ENCODE assay signal across 13 mouse cellular contexts in the genomic region with DNA sequence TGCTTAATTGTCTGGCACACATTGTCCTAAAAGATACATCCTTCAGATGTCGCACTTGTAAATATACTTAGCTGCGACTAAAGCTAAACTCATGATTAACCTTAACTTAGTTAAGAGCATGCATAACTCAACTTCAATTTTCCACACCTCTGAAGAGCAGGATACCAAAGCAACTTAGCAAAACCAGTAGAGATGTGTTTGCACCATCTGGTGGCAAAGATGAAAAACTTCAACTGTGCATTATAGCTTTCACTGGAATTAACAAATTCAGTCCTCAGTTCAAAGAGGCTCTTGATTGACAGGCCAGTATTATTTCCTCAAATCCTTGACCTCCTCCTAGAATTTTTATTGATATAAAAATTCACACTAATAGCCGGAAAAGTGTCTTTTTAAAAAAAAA. TPM values are rescaled to one million over a fixed set of nuclear protein-coding genes. Genes with fewer than 3 reads are reported as not detected.
DNase-seq lines count a peak whose midpoint lies in the region; ATAC-seq lines count a peak whose summit lies in the region.
"Had no signal": no experiment of that assay in that cellular context is flagged by ENCODE, and none has a peak within 500 bp of the region (broad histone marks: within the 10 kb centered on the region; RNA-seq: fewer than 3 reads in every experiment).

No protein-coding gene starts in this region.

- ATAC-seq in embryonic facial prominence, embryonic 11.5 days (replicated peaks; ENCODE audit: insufficient number of reproducible peaks, low FRiP score, low TSS enrichment, low read depth): no peak
- ATAC-seq in neural tube, embryonic 14.5 days (ENCODE audit: low read depth): peak; percentile 47; the same call in 1 of the 2 replicates
- peak; percentile 48 for ATAC-seq in forebrain, embryonic 13.5 days
- ATAC-seq in erythroid progenitor cell, adult 5-6 weeks (replicated peaks; ENCODE audit: low FRiP score, poor library complexity, severe bottlenecking): no peak

- H3K9me3 ChIP-seq in embryonic facial prominence, embryonic 11.5 days (replicated peaks; ENCODE audit: control insufficient read depth, low read length): no peaks in the 10 kb centered on the region
- no peaks in the 10 kb centered on the region for H3K9me3 ChIP-seq in embryonic facial prominence, embryonic 10.5 days
- H3K9me3 ChIP-seq in neural tube, embryonic 14.5 days (ENCODE audit: control insufficient read depth, low read length): no peaks in the 10 kb centered on the region
- H3K9me3 ChIP-seq in forebrain, embryonic 13.5 days (replicated peaks): no peaks in the 10 kb centered on the region

- WGBS in embryonic facial prominence, embryonic 11.5 days: 83% methylated on average over 3 of the region's 3 CpGs
- WGBS in embryonic facial prominence, embryonic 10.5 days: 80% methylated on average over 3 of the region's 3 CpGs
- WGBS in neural tube, embryonic 14.5 days: 83% methylated on average over 3 of the region's 3 CpGs
- WGBS in forebrain, embryonic 13.5 days: 84% methylated on average over 3 of the region's 3 CpGs

- H3K27me3 ChIP-seq in embryonic facial prominence, embryonic 11.5 days (ENCODE audit: control insufficient read depth, insufficient read depth, low read length): no peaks in the 10 kb centered on the region
- no peaks in the 10 kb centered on the region for H3K27me3 ChIP-seq in embryonic facial prominence, embryonic 10.5 days (replicated peaks; ENCODE audit: low read depth, poor library complexity, severe bottlenecking)
- H3K27me3 ChIP-seq in neural tube, embryonic 14.5 days (ENCODE audit: control insufficient read depth, insufficient read depth, low read length): no peaks in the 10 kb centered on the region
- no peaks in the 10 kb centered on the region for H3K27me3 ChIP-seq in forebrain, embryonic 13.5 days
- H3K27me3 ChIP-seq: megakaryocyte, embryonic 14.5 days had no signal

- no peak overlapping the region for H3K27ac ChIP-seq in embryonic facial prominence, embryonic 11.5 days (replicated peaks; ENCODE audit: low read depth, low read length)
- no peak overlapping the region for H3K27ac ChIP-seq in embryonic facial prominence, embryonic 10.5 days (replicated peaks)
- H3K27ac ChIP-seq in neural tube, embryonic 14.5 days (ENCODE audit: low read depth, low read length): no peak overlapping the region
- no peak overlapping the region for H3K27ac ChIP-seq in forebrain, embryonic 13.5 days

- no peaks in the 10 kb centered on the region for H3K4me1 ChIP-seq in embryonic facial prominence, embryonic 11.5 days (ENCODE audit: control insufficient read depth, insufficient read depth, low read length)
- no peaks in the 10 kb centered on the region for H3K4me1 ChIP-seq in embryonic facial prominence, embryonic 10.5 days
- H3K4me1 ChIP-seq in neural tube, embryonic 14.5 days (ENCODE audit: control insufficient read depth, insufficient read depth, low read length): no peaks in the 10 kb centered on the region
- H3K4me1 ChIP-seq in forebrain, embryonic 13.5 days: no peaks in the 10 kb centered on the region
- H3K4me1 ChIP-seq: megakaryocyte, embryonic 14.5 days had no signal

- H3K9ac ChIP-seq in embryonic facial prominence, embryonic 11.5 days (replicated peaks; ENCODE audit: low read length): no peak overlapping the region
- no peak overlapping the region for H3K9ac ChIP-seq in neural tube, embryonic 14.5 days (replicated peaks; ENCODE audit: low read depth, low read length)
- H3K9ac ChIP-seq in forebrain, embryonic 13.5 days: no peak overlapping the region

- H3K36me3 ChIP-seq in embryonic facial prominence, embryonic 11.5 days (replicated peaks; ENCODE audit: control insufficient read depth, insufficient read depth, low read depth, low read length): no peaks in the 10 kb centered on the region
- H3K36me3 ChIP-seq in embryonic facial prominence, embryonic 10.5 days (replicated peaks): no peaks in the 10 kb centered on the region
- H3K36me3 ChIP-seq in neural tube, embryonic 14.5 days (ENCODE audit: control insufficient read depth, insufficient read depth, low read length): no peaks in the 10 kb centered on the region
- no peaks in the 10 kb centered on the region for H3K36me3 ChIP-seq in forebrain, embryonic 13.5 days (ENCODE audit: poor library complexity, severe bottlenecking)

- H3K4me2 ChIP-seq in embryonic facial prominence, embryonic 11.5 days (ENCODE audit: low read depth, low read length): no peak overlapping the region
- H3K4me2 ChIP-seq in neural tube, embryonic 14.5 days (ENCODE audit: low read depth, low read length): no peak overlapping the region
- no peak overlapping the region for H3K4me2 ChIP-seq in forebrain, embryonic 13.5 days

- peak; percentile 18 for DNase-seq in embryonic facial prominence, embryonic 11.5 days (ENCODE audit: low spot score)
- DNase-seq in embryonic facial prominence, embryonic 10.5 days (ENCODE audit: low spot score): no peak
- no peak for DNase-seq in neural tube, embryonic 10.5 days (ENCODE audit: extremely low spot score, low spot score)
- DNase-seq in retina, postnatal 1 day: peak; percentile 12
- no peak for DNase-seq in ovary, postnatal 10 days (ENCODE audit: low spot score)
- DNase-seq: kidney, postnatal 10 days; thymus, adult 2 months had no signal

- H3K4me3 ChIP-seq in embryonic facial prominence, embryonic 11.5 days (ENCODE audit: low read depth, low read length): no peak overlapping the region
- H3K4me3 ChIP-seq in embryonic facial prominence, embryonic 10.5 days: no peak overlapping the region
- no peak overlapping the region for H3K4me3 ChIP-seq in neural tube, embryonic 14.5 days (ENCODE audit: low read depth, low read length)
- H3K4me3 ChIP-seq in forebrain, embryonic 13.5 days: no peak overlapping the region
- H3K4me3 ChIP-seq: megakaryocyte, embryonic 14.5 days had no signal

RNA-seq across cellular contexts. Expression of gene Olfr1370, which starts 39.7 kb away (rescaled TPM):
- not detected in 2 replicates for polyA plus RNA-seq in embryonic facial prominence, embryonic 11.5 days (2014; fragmentation: Nextera tagmentation; extraction: Ambion mirVana)
- polyA plus RNA-seq in embryonic facial prominence, embryonic 10.5 days (2016; fragmentation: Nextera tagmentation; extraction: Ambion mirVana): not detected in 2 replicates
- not detected in 2 replicates for polyA plus RNA-seq in neural tube, embryonic 14.5 days (2014; fragmentation: Nextera tagmentation; extraction: Ambion mirVana)
- not detected in 2 replicates for polyA plus RNA-seq in forebrain, embryonic 13.5 days (2015; fragmentation: Nextera tagmentation; extraction: Ambion mirVana)
- total RNA-seq in erythroid progenitor cell, adult 5-6 weeks (2015; ENCODE audit: low replicate concordance): not detected in 2 replicates
- total RNA-seq in erythroid progenitor cell, adult 5-6 weeks (2017; ENCODE audit: low replicate concordance): not detected in 2 replicates
- polyA plus RNA-seq: heart, embryonic 14.5 days; limb, embryonic 11.5 days had no signal

Comparison
In these comparisons a context has a peak if more than half of its experiments do, and no peak if none do; other contexts are left out.
1. DNase-seq: peak in embryonic facial prominence, embryonic 11.5 days (single experiment) and retina, postnatal 1 day (single experiment); none in embryonic facial prominence, embryonic 10.5 days (single experiment), neural tube, embryonic 10.5 days (single experiment) and ovary, postnatal 10 days (single experiment).
2. ATAC-seq: peak in neural tube, embryonic 14.5 days (single experiment) and forebrain, embryonic 13.5 days (single experiment); none in embryonic facial prominence, embryonic 11.5 days (single experiment) and erythroid progenitor cell, adult 5-6 weeks (single experiment).